Mouse (Mus musculus) neural tube, embryonic 11.5 days (tissue): ENCODE measurements around the gene Kif19a. TPM values are rescaled to one million over a fixed set of nuclear protein-coding genes. Genes with fewer than 3 reads are reported as not detected.
A peak's percentile ranks its signal among the peaks of the same experiment; 100 is the strongest.

Experiments used
- ATAC-seq: fragments of 200-750 bp; cut with Nextera tagmentation; 2 replicates; pipeline ENCODE4 v1.8.0; 2017; ENCODE audit warnings: moderate number of reproducible peaks, mild to moderate bottlenecking, moderate TSS enrichment, moderate library complexity; ENCODE audit not compliant: insufficient read depth, low FRiP score, low TSS enrichment
- DNase-seq: peaks from one replicate; pipeline ENCODE4 v3.0.0-alpha.2; 2015; ENCODE audit warnings: low spot score
- H3K27ac ChIP-seq: fragments of 300-500 bp; sonication (generic); 2 replicates; pipeline ENCODE4 v1.5.1; 2014; ENCODE audit warnings: low read depth, mild to moderate bottlenecking, low read length
- H3K27me3 ChIP-seq: fragments of 300-500 bp; sonication (generic); 2 replicates; pipeline ENCODE4 v1.6.1; 2014; ENCODE audit warnings: mild to moderate bottlenecking, low read length, mixed read lengths; ENCODE audit not compliant: control insufficient read depth, insufficient read depth
- H3K36me3 ChIP-seq: fragments of 300-500 bp; sonication (generic); 2 replicates; pipeline ENCODE4 v1.6.1; 2014; ENCODE audit warnings: mild to moderate bottlenecking, low read length, moderate library complexity, mixed read lengths; ENCODE audit not compliant: control insufficient read depth, insufficient read depth
- H3K4me1 ChIP-seq: fragments of 300-500 bp; sonication (generic); 2 replicates; pipeline ENCODE4 v1.6.1; 2014; ENCODE audit warnings: low read length, mixed read lengths; ENCODE audit not compliant: control insufficient read depth, insufficient read depth
- H3K4me2 ChIP-seq: fragments of 300-500 bp; sonication (generic); 2 replicates; pipeline ENCODE4 v1.6.1; 2014; ENCODE audit warnings: low read depth, mild to moderate bottlenecking, moderate library complexity
- H3K4me3 ChIP-seq: fragments of 300-500 bp; sonication (generic); 2 replicates; pipeline ENCODE4 v1.5.1; 2014; ENCODE audit warnings: low read depth, low read length
- H3K9ac ChIP-seq: fragments of 300-500 bp; sonication (generic); 2 replicates; pipeline ENCODE4 v1.6.1; 2014; ENCODE audit warnings: mild to moderate bottlenecking, low read length
- H3K9me3 ChIP-seq: fragments of 300-500 bp; sonication (generic); 2 replicates; pipeline ENCODE4 v1.6.1; 2016; ENCODE audit warnings: low read length; ENCODE audit not compliant: control insufficient read depth
- WGBS: fragments of 180-500 bp; shearing (Covaris S2); extraction: QIAGEN DNeasy Blood & Tissue Kit; methylation state at CpG from one replicate; pipeline ENCODE4 v1.1.7; 2014; 5-methylcytosine and 5-hydroxymethylcytosine counted together
- polyA plus RNA-seq: library from polyadenylated mRNA; unstranded; fragments of >200 nt; fragmentation: Nextera tagmentation; extraction: Ambion mirVana; gene quantifications from 2 replicates; pipeline ENCODE4 v1.2.1, GENCODE M21; 2014

The Kif19a gene
- polyA plus RNA-seq, 1 experiment from 2014 or later = 1.3 TPM

DNA sequence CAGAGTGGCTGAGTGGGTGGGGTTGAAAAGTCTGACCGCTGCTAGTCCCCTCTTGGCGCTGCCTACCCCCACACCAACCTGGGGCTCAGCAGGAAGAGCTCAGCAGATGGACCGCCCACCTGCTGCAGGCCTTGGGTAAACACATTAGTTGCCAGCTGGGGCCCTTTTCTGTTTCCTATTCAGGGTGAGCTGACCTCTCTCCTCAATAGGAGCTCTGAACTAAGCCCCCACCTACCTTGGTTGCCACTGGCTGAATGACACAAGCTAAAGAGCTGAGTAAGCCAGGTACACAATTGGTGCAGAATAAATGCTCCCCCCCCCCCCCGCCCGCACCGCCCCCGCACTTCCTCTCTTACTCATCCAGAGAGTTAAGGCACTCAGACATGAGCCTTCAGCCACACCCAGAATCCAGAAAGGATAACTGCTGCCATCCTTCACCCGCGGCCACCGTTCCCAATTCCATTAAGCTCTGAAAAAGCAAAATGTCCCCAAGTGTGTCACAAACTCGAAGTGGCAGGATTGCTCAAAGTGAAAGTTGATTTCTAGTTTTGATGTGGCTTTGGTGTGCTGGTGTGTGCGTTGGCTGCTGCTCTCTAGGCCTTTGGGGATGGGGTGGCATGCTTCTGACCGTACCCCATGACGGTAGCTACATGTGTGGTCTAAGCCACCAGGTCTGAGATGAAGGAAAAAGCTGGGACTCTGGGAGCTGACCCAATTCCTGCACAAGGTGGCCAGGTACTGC, 42.7 kb downstream of the Kif19a start:
- Histone ChIP-seq H3K4me2 (no peak overlapping the region; the same call in 1 of the 2 replicates), H3K9me3 (no peaks in the 10 kb centered on the region), H3K4me3 (no peak overlapping the region), H3K36me3 (no peaks in the 10 kb centered on the region), H3K27ac (no peak overlapping the region), H3K4me1 (peaks cover 26% of the 10 kb centered on the region; the same call in 1 of the 2 replicates), H3K9ac (0 out of 2 replicates have a peak overlapping the region, but pooled peaks have one; percentile 15), H3K27me3 (no peaks in the 10 kb centered on the region)
- ATAC-seq = peak; percentile 25; the same call in 1 of the 2 replicates
- 22% methylated on average over 14 of the region's 14 CpGs for WGBS
- peak; percentile 55 for DNase-seq

DNA sequence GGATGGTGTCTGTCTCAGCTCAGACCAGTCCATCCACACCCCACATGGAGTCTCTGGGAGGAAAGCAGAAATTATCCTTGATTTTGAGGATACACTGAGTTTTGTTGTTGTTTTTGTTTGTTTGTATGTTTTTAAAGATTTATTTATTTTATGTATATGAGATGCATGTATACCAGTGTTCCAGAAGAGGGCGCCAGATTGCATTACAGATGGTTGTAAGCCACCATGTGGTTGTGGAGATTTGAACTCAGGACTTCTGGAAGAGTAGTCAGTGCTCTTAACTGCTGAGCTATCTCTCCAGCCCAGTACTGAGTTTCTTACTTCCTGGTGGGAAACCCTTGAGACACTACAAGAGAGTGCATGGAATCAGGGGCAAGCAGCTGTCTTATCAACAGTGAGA, 44.2 kb downstream of the Kif19a start:
- Histone ChIP-seq H3K4me3 (no peak overlapping the region), H3K36me3 (no peaks in the 10 kb centered on the region), H3K4me2 (no peak overlapping the region), H3K9ac (no peak overlapping the region), H3K9me3 (no peaks in the 10 kb centered on the region), H3K27ac (no peak overlapping the region), H3K27me3 (no peaks in the 10 kb centered on the region), H3K4me1 (peaks cover 21% of the 10 kb centered on the region; the same call in 1 of the 2 replicates)
- WGBS = 89% methylated on average over 1 of the region's 1 CpGs
- ATAC-seq (no peak), DNase-seq (no peak)

DNA sequence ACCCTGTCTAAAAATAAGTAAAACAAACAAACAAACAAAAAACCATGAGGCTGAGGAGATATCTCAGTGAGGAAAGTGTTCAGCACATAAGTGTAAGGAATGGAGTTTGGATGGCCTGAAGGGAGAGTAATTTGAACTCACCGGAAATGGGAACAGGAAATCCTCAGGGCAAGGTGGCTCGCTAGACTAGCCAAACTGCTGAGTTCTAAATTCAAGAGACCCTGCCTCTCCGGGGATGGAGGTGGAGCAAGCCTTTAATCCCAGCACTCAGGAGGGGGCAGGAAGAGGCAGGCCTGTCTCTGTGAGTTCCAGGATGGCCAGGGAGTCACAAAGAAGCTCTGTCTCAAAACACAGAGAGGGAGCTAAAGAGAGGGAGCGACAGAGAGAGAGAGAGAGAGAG, 45.2 kb downstream of the Kif19a start:
- WGBS = 28% methylated on average over 4 of the region's 4 CpGs
- no peak for DNase-seq

DNA sequence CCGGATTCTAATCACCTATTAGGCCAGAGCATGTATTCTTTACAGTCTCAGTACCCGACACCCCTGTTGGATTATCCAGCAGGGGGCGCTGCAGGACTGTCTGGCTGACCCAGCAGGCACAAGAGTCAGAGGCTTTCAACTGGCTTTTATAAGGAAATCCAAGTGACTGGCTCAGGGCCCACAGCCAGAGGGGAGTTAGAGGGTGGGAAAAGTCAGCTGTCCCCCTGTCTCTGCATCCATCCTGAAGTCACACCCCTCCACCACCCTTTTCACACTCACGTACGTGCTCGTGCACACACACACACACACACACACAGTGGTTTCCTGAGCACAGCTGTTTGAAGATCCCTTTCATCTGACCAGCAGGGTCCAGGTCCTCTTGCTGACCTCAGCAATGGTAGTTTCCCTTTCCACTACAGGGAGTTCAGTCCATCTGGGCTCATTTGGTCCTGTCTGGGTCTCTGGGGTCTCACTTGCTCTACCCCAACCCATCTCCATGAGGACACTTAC, 47.6 kb downstream of the Kif19a start:
- DNase-seq = peak; percentile 89
- Histone ChIP-seq H3K4me3 (no peak overlapping the region), H3K4me1 (0 out of 2 replicates have a peak, but pooled peaks cover 8% of the 10 kb centered on the region), H3K4me2 (no peak overlapping the region), H3K36me3 (no peaks in the 10 kb centered on the region), H3K27me3 (no peaks in the 10 kb centered on the region), H3K27ac (no peak overlapping the region), H3K9me3 (no peaks in the 10 kb centered on the region), H3K9ac (no peak overlapping the region)
- ATAC-seq = 0 out of 2 replicates have a peak, but pooled peaks have one; percentile 45
- WGBS = 8% methylated on average over 6 of the region's 6 CpGs

More for the DNA sequence above, 45.2 kb downstream of the Kif19a start:
- Histone ChIP-seq H3K4me3 (no peak overlapping the region), H3K9ac (no peak overlapping the region), H3K27me3 (no peaks in the 10 kb centered on the region), H3K27ac (no peak overlapping the region), H3K4me2 (no peak overlapping the region), H3K9me3 (no peaks in the 10 kb centered on the region), H3K4me1 (peaks cover 19% of the 10 kb centered on the region; the same call in 1 of the 2 replicates), H3K36me3 (no peaks in the 10 kb centered on the region)
- ATAC-seq = no peak

DNA sequence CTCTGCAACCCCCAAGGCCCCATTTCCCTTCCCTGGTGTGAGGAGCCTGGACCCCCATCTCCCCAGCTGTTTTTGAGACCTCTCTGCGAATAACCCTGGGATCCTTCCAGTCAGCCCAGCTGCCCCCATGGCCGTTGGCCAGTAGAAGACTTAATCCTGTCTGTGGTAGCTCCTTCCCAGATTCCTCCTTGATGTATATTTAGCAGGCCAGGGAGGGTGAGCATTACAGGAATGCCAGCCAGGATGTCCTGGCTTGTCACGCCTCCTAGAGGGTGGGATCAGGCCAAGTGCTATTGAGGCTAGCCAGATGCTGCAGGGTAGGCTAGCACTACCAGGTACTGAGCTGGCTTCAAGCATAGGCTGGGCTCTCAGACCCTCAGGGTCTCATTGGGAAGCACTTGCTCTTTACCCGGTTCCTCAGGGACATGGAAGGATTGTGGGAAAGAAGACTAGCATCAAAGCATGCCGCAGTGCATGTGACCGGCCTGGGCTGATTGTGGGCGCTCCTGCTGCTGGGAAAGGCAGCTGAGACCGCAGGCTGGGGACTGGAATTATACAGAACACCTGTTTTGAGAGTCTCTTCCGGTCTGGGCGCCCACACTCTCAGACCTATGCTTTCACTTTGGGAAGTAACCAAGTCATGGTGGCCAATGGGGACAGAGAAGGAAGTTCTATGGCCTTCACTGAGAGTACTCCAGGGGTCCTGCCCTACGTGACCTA, 49.8 kb downstream of the Kif19a start:
- Histone ChIP-seq H3K9ac (no peak overlapping the region), H3K4me1 (peaks cover 9% of the 10 kb centered on the region; the same call in 1 of the 2 replicates), H3K9me3 (no peaks in the 10 kb centered on the region), H3K4me3 (no peak overlapping the region), H3K27ac (no peak overlapping the region), H3K4me2 (no peak overlapping the region), H3K27me3 (no peaks in the 10 kb centered on the region), H3K36me3 (no peaks in the 10 kb centered on the region)
- ATAC-seq (no peak), DNase-seq (no peak)
- 79% methylated on average over 11 of the region's 11 CpGs for WGBS

DNA sequence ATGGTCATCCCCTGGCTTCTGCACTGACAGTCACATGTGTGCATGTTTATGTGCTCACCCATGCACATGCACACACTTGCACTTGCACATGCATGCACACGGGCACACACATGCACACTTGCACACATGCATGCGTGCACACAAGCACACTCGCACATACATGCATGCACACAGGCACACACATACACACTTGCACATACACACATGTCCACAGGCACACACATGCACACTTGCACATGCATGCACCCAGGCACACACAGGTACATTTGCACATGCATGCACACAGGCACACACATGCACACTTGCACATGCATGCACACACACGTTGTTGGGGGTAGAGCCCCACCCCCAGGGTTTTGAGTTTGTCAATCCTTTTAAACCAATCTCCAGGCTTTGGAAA, 51.7 kb downstream of the Kif19a start:
- WGBS = 90% methylated on average over 4 of the region's 4 CpGs
- no peak for DNase-seq
- Histone ChIP-seq H3K4me1 (peaks cover 9% of the 10 kb centered on the region; the same call in 1 of the 2 replicates), H3K36me3 (no peaks in the 10 kb centered on the region), H3K4me2 (no peak overlapping the region), H3K9me3 (no peaks in the 10 kb centered on the region), H3K4me3 (no peak overlapping the region), H3K9ac (no peak overlapping the region), H3K27me3 (no peaks in the 10 kb centered on the region), H3K27ac (no peak overlapping the region)
- no peak for ATAC-seq

DNA sequence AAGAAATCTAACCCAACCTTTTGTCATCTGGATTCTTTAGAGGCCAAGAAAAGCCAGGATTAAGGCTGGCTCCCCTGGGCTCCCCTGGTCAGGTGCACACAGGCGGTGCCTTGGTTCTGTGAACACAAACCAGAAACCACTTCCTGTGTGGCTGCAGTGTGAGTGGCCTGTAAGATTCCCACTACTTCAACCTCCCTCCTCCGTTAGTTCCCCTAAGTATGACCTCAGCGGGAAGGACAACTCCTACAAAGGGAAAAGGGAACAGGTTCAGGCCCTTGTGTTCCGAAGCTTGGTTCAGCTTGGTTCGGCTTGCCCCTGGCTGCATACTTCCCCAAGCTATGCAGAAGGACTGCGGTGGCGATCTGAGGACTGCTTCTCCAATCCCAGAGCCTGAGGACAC, 53.0 kb downstream of the Kif19a start:
- Histone ChIP-seq H3K4me1 (peaks cover 10% of the 10 kb centered on the region), H3K27ac (no peak overlapping the region), H3K9ac (no peak overlapping the region), H3K4me2 (no peak overlapping the region), H3K27me3 (no peaks in the 10 kb centered on the region), H3K36me3 (no peaks in the 10 kb centered on the region), H3K4me3 (no peak overlapping the region), H3K9me3 (no peaks in the 10 kb centered on the region)
- WGBS = 95% methylated on average over 7 of the region's 7 CpGs
- DNase-seq (no peak), ATAC-seq (no peak)

DNA sequence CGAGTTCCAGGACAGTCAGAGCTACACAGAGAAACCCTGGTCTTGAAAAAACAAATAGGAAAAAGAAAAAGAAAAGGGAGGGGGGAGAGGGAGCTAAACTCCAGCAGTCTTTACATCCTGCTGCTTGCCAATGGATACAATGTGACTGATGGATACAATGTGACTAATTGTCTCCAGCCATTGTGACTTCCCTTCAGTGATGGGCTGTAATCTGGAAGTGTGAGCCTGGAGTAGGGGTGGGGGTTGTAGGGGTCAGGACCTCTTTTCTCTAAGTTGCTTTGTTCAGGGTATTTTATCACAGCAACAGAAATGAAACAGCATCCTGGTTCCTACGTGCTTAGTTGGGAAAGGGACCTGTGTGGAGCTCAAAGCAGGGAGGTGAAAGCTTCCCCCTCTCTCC, 53.9 kb downstream of the Kif19a start:
- H3K27ac ChIP-seq = no peak overlapping the region
- no peaks in the 10 kb centered on the region for H3K36me3 ChIP-seq
- no peaks in the 10 kb centered on the region for H3K9me3 ChIP-seq
- no peaks in the 10 kb centered on the region for H3K27me3 ChIP-seq
- ATAC-seq (no peak), DNase-seq (no peak)
- H3K4me3 ChIP-seq = no peak overlapping the region
- no peak overlapping the region for H3K9ac ChIP-seq
- 10% methylated on average over 2 of the region's 2 CpGs for WGBS
- no peak overlapping the region for H3K4me2 ChIP-seq
- H3K4me1 ChIP-seq = peaks cover 15% of the 10 kb centered on the region
